Mouse (Mus musculus): Measurements from ENCODE around the gene Cyp8b1. TPM values are rescaled to one million over a fixed set of nuclear protein-coding genes. Genes with fewer than 3 reads are reported as not detected.

Cyp8b1 gene
- total RNA-seq, 2 experiments from 2014 or later: not detected

Other genes starting within 250 kb of the Cyp8b1 start
- gene Sec22c, start 210.8 kb downstream of the Cyp8b1 start, total RNA-seq (2014; fragmentation: Nextera tagmentation): 14.7 and 18.2 TPM in 2 replicates
- 4.7 and 10.5 TPM in 2 replicates for gene Sec22c, start 210.8 kb downstream of the Cyp8b1 start, total RNA-seq (2017)
- 25.7 and 67.5 TPM in 2 replicates for gene Ss18l2, start 206.0 kb downstream of the Cyp8b1 start, total RNA-seq (2014; fragmentation: Nextera tagmentation)
- 44.9 and 59.5 TPM in 2 replicates for gene Ss18l2, start 206.0 kb downstream of the Cyp8b1 start, total RNA-seq (2017)
- gene Nktr, start 197.1 kb downstream of the Cyp8b1 start, total RNA-seq (2014; fragmentation: Nextera tagmentation): 140 and 176 TPM in 2 replicates
- gene Nktr, start 197.1 kb downstream of the Cyp8b1 start, total RNA-seq (2017): 130 and 131 TPM in 2 replicates
- gene Zfp651, start 157.0 kb downstream of the Cyp8b1 start, total RNA-seq (2014; fragmentation: Nextera tagmentation): 0.98 TPM in 1 of 2 replicates, not detected in the other
- 0.39 TPM in 1 of 2 replicates, not detected in the other for gene Zfp651, start 157.0 kb downstream of the Cyp8b1 start, total RNA-seq (2017)
- gene Klhl40, start 138.7 kb downstream of the Cyp8b1 start, total RNA-seq (2014; fragmentation: Nextera tagmentation): 0.41 TPM in 1 of 2 replicates, not detected in the other
- not detected in 2 replicates for gene Klhl40, start 138.7 kb downstream of the Cyp8b1 start, total RNA-seq (2017)
- not detected in 2 replicates for gene Hhatl, start 123.8 kb downstream of the Cyp8b1 start, total RNA-seq (2014; fragmentation: Nextera tagmentation)
- not detected in 2 replicates for gene Hhatl, start 123.8 kb downstream of the Cyp8b1 start, total RNA-seq (2017)
- not detected in 2 replicates for gene Ccdc13, start 76.8 kb downstream of the Cyp8b1 start, total RNA-seq (2014; fragmentation: Nextera tagmentation)
- gene Ccdc13, start 76.8 kb downstream of the Cyp8b1 start, total RNA-seq (2017): not detected in 2 replicates
- gene Higd1a, start 57.9 kb downstream of the Cyp8b1 start, total RNA-seq (2014; fragmentation: Nextera tagmentation): 106 and 125 TPM in 2 replicates
- gene Higd1a, start 57.9 kb downstream of the Cyp8b1 start, total RNA-seq (2017): 12.9 and 16.8 TPM in 2 replicates
- gene Ackr2, start 17.9 kb downstream of the Cyp8b1 start, total RNA-seq (2014; fragmentation: Nextera tagmentation): not detected in 2 replicates
- gene Ackr2, start 17.9 kb downstream of the Cyp8b1 start, total RNA-seq (2017): not detected in 2 replicates
- gene Fam198a, start 34.7 kb upstream of the Cyp8b1 start, total RNA-seq (2014; fragmentation: Nextera tagmentation): 0.17 TPM in 1 of 2 replicates, not detected in the other
- gene Fam198a, start 34.7 kb upstream of the Cyp8b1 start, total RNA-seq (2017): 0.17 TPM in 1 of 2 replicates, not detected in the other
- 6.3 and 10.6 TPM in 2 replicates for gene Pomgnt2, start 80.8 kb upstream of the Cyp8b1 start, total RNA-seq (2014; fragmentation: Nextera tagmentation)
- 6.7 and 7.0 TPM in 2 replicates for gene Pomgnt2, start 80.8 kb upstream of the Cyp8b1 start, total RNA-seq (2017)
- 15.4 and 17.8 TPM in 2 replicates for gene Snrk, start 201.0 kb upstream of the Cyp8b1 start, total RNA-seq (2014; fragmentation: Nextera tagmentation)
- gene Snrk, start 201.0 kb upstream of the Cyp8b1 start, total RNA-seq (2017): 19.8 and 25.9 TPM in 2 replicates

Data from granulocyte monocyte progenitor cell, adult 5-6 weeks (primary cell).